Mouse (Mus musculus): ENCODE measurements around the gene Hacd3.

Hacd3 gene

DNA sequence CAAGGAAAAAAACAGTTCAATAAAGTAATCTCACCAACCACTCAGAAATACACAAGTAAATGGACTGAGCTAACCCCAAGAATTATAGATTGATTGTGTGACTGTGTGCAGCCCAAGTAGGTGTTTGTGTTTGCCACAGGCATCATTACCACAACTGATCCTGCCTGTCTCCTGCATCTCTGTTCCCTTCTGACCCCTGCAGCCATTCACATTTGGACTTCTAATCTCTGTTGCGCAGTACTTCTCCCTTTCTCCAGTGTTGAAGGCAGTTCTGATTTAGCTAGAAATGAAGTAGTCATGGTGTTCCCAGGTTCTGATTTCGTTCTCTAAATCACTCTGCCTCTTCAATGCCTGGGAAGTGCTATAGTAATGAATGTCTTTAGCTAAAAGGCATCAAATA, 33.8 kb downstream of the Hacd3 start:
- ChIA-PET POLR2A (interaction anchor here in 2 of 4 experiments (0.6 to 3.0 kb wide), 5 partner anchors 8 to 26 kb away, joined by 3 to 11 read pairs (median 4); no protein-coding TSS in a partner anchor), CTCF (interaction anchor here in 1 of 4 experiments (0.6 kb wide), 1 partner anchor 1167 kb away, joined by 3 read pairs; no protein-coding TSS in a partner anchor)

DNA sequence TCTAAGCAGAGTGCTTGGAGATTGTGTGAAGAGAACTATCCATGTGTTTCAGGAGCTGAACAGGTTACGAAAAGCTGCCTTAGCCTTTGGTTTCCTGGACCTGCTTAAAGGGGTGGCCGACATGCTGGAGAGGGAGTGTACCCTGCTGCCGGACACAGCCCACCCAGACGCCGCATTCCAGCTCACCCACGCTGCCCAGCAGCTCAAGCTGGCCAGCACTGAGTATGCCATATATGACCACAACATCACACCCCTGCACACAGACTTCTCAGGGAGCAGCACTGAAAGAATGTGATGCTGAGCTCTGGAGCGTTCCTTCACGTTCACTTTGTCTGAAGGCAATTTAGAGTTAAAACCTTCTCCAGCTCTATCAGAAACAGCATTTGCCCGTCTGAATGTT, 35.7 kb downstream of the Hacd3 start:
- ChIA-PET POLR2A (interaction anchor here in 3 of 4 experiments (0.5 to 1.7 kb wide), 9 partner anchors 10 to 718 kb away, joined by 3 to 6 read pairs (median 4); partner anchors contain the start of gene Hacd3 (in 1 of the 3)), CTCF (interaction anchor here in 2 of 4 experiments (0.9 to 1.1 kb wide), 3 partner anchors 9 to 710 kb away, joined by 3 to 6 read pairs (median 4); no protein-coding TSS in a partner anchor)

DNA sequence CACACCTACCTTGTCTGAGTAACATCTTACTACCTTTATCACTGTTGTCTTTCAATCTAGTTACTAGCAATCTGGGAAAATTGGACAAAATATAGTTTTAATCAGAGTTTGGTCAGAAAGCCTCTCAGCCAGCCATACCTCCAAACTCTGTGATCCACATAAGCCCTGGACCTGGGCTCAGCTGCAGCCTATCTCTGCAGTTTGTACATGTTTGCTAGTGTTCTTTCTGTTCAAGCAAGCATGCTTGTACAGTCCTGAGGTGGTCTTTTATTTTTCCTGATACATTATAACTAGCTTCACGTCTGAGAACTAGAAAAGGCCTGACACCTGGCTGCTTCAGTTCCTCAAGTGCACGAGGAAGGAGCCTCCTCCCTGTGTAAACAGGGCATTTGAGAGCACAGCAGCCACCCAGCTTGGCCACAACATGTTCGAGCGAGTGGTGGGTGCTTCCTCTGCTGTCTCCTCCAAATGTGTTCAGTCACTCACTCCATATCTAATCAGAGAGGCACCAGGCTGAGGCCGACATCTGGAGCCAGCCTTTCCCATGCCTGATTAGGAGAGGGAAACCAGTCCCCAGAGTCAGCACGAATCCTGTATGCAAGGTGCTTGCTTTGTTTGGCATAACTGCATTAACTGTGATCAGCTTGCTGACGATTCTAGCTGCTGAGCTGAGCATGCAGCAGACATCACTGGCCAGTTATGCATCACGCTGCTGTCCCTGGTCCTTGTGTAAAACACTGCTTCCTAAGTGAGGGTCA, 36.3 kb downstream of the Hacd3 start:
- ChIA-PET POLR2A (interaction anchor here in 2 of 4 experiments (0.6 to 1.5 kb wide), 7 partner anchors 10 to 619 kb away, joined by 3 to 6 read pairs (median 3); no protein-coding TSS in a partner anchor), CTCF (interaction anchor here in 1 of 4 experiments (0.9 to 1.2 kb wide), 3 partner anchors 10 to 710 kb away, joined by 3 to 6 read pairs (median 3); no protein-coding TSS in a partner anchor)

DNA sequence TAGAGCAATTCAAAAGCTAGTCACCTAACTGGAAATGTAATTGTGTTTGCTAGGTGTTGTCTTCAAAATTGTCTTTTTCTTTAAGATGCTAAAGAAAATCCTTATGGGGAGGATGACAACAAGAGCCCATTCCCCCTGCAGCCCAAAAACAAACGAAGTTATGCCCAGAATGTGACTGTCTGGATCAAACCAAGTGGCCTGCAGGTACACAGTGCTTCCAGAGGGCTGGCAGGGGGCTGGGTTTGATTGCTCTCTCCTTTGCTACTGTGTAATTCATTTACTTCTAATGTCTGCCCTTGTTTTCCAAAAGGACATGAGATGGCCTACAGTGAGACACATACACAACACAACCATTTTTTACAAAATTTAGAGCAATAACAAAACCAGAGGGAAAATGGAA, 39.6 kb downstream of the Hacd3 start:
- POLR2A ChIA-PET = interaction anchor here in 2 of 4 experiments (1.2 to 5.5 kb wide), 3 partner anchors 8 to 40 kb away, joined by 3 to 25 read pairs (median 4); partner anchors contain the start of gene Hacd3 (in 1 of the 2)
- CTCF ChIA-PET = interaction anchor here in 1 of 4 experiments (0.6 kb wide), 1 partner anchor 183 kb away, joined by 4 read pairs; no protein-coding TSS in a partner anchor

DNA sequence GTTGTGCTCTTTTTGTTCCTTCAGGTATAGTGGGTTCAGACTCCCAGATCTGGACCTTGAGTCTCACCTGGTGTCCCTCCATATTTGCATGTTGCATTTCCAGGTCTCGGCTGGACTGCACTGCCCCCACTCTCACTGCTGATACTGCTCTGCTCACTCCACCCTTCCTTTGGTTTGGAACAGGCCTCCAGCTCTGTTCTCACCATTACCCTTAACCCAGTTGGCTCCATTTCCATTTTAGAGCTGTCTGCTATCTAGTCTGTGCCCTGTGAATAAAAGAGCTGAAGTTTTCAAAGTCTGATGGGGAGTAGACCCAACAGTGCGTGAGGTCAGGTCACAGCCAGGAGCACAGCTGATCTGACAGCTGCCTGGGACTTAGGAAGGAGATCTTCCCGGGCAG, 40.9 kb downstream of the Hacd3 start:
- POLR2A ChIA-PET = interaction anchor here in 3 of 4 experiments (0.6 to 5.5 kb wide), 8 partner anchors 10 to 78 kb away, joined by 3 to 25 read pairs (median 4); partner anchors contain the start of gene Hacd3 (in 1 of the 3)
- CTCF ChIA-PET = interaction anchor here in 1 of 4 experiments (0.6 kb wide), 1 partner anchor 209 kb away, joined by 3 read pairs; no protein-coding TSS in a partner anchor

DNA sequence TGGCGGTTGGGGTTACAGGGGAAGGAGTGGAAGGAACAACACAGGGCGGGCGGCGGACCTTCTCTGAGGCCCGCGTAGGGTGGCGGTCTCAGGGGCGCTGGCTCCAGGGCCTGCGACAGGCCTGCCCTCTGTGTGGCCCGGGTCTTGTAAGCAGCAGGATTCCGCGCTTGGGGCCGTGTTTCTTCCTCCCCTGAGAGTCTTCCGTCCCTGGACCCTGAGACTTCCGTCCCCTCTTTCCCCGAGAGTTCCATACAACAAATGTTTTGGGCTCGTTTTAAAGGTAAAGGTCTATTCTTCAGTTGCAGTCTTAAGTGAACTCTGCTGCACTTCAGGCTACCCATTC, 60.5 kb downstream of the Hacd3 start:
- ChIA-PET POLR2A (interaction anchor here in 2 of 4 experiments (0.9 to 1.4 kb wide), 5 partner anchors 9 to 235 kb away, joined by 3 to 7 read pairs (median 4); partner anchors contain the start of genes Slc24a1 (in 2 of the 2) and Rab11a (in 1 of the 2)), CTCF (no interaction called here)

DNA sequence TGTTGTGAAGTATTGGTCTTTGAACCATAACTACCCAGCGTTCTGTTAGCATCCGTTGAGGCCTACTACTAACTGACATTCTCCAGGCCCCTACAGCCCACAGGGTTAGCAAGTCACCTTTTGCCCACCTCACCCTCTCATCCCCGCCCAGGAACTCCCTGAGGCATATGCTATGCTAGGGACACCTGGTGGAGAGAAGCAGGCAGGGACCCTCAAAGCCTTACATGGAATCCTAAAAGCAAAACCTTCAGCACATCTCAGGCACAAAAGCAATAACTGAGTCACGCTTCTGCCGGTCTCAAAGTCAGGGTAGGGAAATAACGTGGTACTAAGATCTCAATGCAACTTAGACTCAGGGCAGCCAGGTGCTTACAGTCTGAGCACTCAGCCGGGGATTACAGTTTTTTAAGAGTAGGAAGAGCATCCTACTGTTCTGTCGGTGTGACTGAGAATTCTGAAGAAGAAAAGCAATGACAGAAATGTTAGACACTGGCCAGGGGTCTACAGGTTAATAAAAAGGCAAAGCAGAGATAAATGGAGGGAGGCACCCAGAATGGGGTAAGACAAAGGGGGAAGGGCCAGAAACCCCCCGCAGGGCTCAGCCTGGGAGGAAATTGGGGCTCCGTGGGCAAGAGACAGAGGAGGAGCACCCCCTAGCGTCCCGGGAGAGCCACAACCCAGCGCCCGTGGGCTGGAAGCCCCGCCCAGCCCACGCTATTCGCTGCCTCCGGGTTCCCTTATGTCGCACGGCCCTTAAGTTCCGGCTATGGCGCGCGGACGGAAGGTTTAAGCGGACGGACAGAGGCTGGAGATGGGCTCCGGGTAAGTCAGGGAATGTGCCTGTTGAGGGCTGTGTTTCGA, 61.1 kb downstream of the Hacd3 start, which contains the start of gene Ints14:
TSS of gene Ints14 (plus strand) at position 789 of the 861 bp plus-strand sequence.
- POLR2A ChIA-PET = interaction anchor here in 2 of 4 experiments (0.6 to 1.4 kb wide), 6 partner anchors 8 to 410 kb away, joined by 3 to 5 read pairs (median 3); no protein-coding TSS in a partner anchor
- CTCF ChIA-PET = interaction anchor here (0.6 to 1.4 kb wide), 9 partner anchors 9 to 223 kb away, joined by 3 to 7 read pairs (median 4); partner anchors contain the start of genes Slc24a1 (in 3 of the 4) and Rab11a (in 1 of the 4)

DNA sequence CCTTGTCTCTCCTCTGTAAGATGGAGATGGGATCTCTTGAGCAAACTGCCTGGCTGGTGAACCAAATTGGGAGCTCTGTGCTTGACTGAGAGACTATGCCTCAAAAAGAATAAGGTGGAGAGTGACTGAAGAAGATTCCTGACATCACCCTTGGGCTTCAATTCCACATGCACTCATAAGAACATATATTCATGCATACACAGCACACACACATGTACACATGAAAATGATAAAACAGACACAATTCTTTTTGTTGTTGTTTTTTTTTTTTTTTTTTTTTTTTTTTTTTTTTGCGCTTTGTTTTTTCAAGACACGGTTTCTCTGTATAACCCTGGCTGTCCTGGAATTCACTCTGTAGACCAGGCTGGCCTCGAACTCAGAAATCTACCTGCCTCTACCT, 64.2 kb downstream of the Hacd3 start:
- CTCF ChIA-PET = interaction anchor here in 1 of 4 experiments (1.0 kb wide), 1 partner anchor 54 kb away, joined by 4 read pairs; no protein-coding TSS in a partner anchor

DNA sequence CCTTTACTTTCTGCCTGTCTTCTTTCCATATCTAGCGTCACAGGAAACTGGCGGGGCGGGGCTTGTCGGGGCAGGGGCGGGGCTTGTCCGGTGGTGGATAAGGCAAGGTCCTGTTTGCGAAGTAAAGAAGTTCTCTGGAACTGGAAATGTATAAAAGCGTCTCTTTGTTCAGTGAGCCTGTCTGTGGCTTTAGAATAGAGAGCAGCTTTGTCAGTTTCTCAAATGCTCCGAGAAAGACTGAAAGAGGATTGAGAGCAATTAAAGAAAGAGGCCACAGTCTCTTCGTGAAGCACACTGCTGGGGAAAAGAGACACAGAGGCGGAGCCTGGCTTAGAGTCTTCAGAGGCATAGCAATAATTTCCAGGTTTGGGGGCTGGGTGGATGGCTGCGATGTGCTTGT, 65.2 kb downstream of the Hacd3 start:
- POLR2A ChIA-PET = interaction anchor here in 2 of 4 experiments (0.6 to 1.2 kb wide), 3 partner anchors 15 to 203 kb away, joined by 3 to 4 read pairs (median 3); no protein-coding TSS in a partner anchor
- CTCF ChIA-PET = interaction anchor here in 2 of 4 experiments (1.0 kb wide), 2 partner anchors 15 to 55 kb away, joined by 4 read pairs; no protein-coding TSS in a partner anchor

More for the DNA sequence above, 64.2 kb downstream of the Hacd3 start:
- POLR2A ChIA-PET = interaction anchor here in 3 of 4 experiments (0.6 to 1.2 kb wide), 3 partner anchors 37 to 204 kb away, joined by 3 to 4 read pairs (median 3); no protein-coding TSS in a partner anchor

DNA sequence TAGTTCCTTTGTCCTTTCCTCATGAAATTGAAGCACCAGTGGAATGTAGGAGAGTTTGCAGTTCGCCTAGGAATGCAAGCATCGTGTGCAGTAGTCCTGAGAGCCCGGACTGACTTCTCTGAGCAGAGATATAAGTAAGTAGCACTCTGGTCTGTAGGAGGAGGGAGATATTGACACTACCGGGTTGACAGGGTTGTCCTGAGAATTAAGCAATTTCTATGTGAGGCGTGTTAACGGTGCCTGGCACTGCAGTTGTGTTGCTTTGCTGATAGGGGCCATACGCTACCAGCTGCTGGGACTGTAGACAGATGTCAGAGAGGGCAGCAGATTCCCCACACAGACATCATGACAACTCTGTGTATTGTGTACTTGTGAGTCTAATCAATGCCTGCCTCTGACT, 68.3 kb downstream of the Hacd3 start:
- POLR2A ChIA-PET = interaction anchor here in 2 of 4 experiments (0.6 to 2.1 kb wide), 3 partner anchors 17 to 1973 kb away, joined by 4 to 6 read pairs (median 5); partner anchors contain the start of gene Parp16 (in 1 of the 2)
- CTCF ChIA-PET = interaction anchor here in 2 of 4 experiments (0.6 to 2.4 kb wide), 3 partner anchors 10 to 171 kb away, joined by 3 to 5 read pairs (median 3); no protein-coding TSS in a partner anchor

DNA sequence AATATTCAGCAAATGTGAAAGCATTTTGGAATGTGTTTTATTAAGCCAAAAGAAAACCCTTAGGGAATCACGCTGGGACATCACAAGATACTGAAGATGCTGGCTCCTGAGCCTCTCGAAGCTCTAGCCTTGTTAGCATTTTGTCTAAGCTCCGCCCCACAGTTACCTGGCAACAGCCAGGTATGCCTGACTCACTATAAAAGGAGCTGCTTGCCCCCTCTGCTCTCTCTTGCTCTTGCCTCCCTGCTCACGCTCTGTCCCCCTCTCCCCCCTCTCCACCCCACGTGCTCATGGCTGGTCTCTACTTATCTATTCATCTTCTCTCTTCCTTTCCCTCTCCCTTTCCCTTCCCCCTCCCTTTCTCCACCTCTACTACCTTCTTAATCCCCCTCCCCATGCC, 69.4 kb downstream of the Hacd3 start:
- ChIA-PET CTCF (interaction anchor here in 2 of 4 experiments (0.7 to 2.4 kb wide), 5 partner anchors 8 to 236 kb away, joined by 3 to 7 read pairs (median 5); no protein-coding TSS in a partner anchor), POLR2A (interaction anchor here in 2 of 4 experiments (0.8 to 2.3 kb wide), 13 partner anchors 8 to 263 kb away, joined by 3 to 7 read pairs (median 4); partner anchors contain the start of genes Hacd3 (in 1 of the 2), Parp16 (in 1 of the 2) and Rab11a (in 1 of the 2))

DNA sequence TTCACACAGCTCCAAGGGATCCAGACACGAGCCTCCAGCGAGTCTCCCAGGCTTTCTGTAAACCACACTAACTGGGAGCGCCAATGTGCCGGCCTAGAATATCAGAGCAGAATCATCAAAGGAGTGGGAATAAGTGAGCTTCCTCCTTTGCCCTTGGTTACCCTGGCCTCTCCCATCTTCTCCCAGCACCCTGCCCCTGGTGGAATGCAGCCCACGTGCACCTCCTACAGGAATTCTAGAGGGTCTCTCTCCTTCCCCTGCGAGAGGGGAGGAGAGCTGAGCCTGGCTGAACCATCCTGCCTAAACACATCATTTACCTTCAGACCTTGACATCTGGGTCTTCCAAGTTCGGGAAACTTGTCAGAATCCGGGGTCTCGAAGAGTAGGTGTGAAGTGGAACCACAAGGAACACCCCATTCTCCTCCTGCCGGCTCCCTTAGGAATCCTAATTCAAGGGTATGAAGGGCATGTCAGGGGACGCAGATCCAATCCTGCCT, 70.3 kb downstream of the Hacd3 start, which contains the start of gene Slc24a1:
TSS of gene Slc24a1 (minus strand) at position 447 of the 497 bp plus-strand sequence.
- ChIA-PET CTCF (interaction anchor here in 3 of 4 experiments (0.6 to 2.4 kb wide), 7 partner anchors 8 to 213 kb away, joined by 3 to 8 read pairs (median 5); partner anchors contain the start of gene Rab11a (in 1 of the 3)), POLR2A (interaction anchor here (0.5 to 2.3 kb wide), 17 partner anchors 10 to 614 kb away, joined by 3 to 7 read pairs (median 4); partner anchors contain the start of genes Hacd3 (in 1 of the 4), Parp16 (in 1 of the 4) and Rab11a (in 1 of the 4))

DNA sequence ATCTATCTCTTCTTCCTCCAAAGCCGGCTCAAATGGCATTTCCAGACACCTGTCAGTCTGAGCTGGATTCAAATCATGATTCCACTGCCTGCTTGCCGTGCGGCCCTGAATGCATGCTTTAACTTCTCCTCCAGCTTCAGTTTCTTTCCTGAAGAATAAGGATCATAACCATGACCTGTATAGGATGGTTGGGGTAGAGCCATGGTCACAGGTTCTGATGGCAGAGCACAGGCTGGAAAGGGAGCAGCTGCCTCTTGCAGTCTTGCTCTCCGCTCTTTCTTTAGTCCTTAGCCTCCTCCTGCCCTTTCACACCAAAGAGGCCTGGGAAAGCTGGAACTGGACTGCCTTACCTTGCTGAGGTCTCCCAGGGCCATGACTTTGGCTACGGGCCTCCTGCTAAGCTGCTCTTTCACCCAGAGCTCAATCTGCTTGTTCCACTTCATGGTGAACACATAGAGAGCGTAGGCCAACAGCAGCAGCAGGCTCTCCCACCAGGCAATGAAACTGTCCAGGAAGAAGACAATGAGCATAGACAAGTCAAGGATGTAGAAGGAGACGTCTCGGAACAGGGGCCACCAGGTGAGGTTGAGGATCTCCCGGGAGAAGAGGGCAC, 73.9 kb downstream of the Hacd3 start:
- ChIA-PET POLR2A (interaction anchor here in 3 of 4 experiments (0.5 to 1.5 kb wide), 8 partner anchors 9 to 563 kb away, joined by 3 to 16 read pairs (median 3); no protein-coding TSS in a partner anchor), CTCF (interaction anchor here in 2 of 4 experiments (0.6 kb wide), 2 partner anchors 12 to 1237 kb away, joined by 4 read pairs; no protein-coding TSS in a partner anchor)

DNA sequence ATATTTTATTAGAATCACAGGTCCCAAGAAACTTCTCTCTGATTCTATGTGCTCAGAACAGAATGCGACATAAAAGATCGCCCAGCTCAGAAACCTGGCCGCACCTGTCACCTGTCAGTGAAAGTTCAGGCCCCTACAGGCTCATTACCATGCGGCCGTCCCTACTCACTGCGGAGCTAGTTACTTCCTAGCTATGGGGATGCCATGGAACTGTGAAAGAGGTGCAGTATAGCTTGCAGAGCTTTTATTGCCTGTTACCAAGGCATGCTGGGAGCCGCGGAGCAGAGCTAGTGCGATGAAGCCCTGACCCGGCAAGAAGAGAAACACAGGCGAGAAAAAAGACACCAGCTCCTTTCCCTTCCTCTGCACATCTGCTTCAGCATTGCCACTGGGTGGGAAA, 77.5 kb downstream of the Hacd3 start:
- CTCF ChIA-PET = interaction anchor here in 2 of 4 experiments (0.6 to 1.9 kb wide), 3 partner anchors 8 to 224 kb away, joined by 3 to 5 read pairs (median 3); partner anchors contain the start of gene Slc24a1 (in 1 of the 2)
- POLR2A ChIA-PET = interaction anchor here in 2 of 4 experiments (0.7 to 1.3 kb wide), 3 partner anchors 10 to 206 kb away, joined by 3 read pairs; partner anchors contain the start of gene Rab11a (in 1 of the 2)

DNA sequence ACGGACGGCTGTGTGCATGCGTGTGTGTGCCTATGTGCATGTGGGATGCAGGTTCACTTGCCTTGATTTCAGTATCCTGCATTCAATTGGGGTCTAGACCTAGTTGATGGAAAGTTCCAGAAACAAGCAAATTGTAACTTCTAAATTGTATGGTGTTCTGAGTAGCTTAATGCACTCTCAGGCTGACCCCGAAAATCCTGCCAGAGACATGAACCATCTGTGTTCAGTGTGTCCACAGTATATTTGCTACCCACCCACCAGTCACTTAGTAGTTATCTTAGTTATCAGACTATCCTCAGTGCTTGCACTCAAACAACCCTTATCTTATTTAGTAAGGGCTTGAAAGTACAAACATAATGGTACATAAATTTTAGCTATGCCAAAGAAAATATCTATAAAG, 79.8 kb downstream of the Hacd3 start:
- POLR2A ChIA-PET = interaction anchor here in 3 of 4 experiments (0.7 to 2.2 kb wide), 4 partner anchors 10 to 38 kb away, joined by 3 to 7 read pairs (median 5); partner anchors contain the start of gene Slc24a1 (in 2 of the 3)
- CTCF ChIA-PET = no interaction called here
